Mouse (Mus musculus): Measurements from ENCODE around the gene Plxnd1.

Gene Plxnd1

GRCm38 (mm10) chr6:115977810-115978209, 17.0 kb downstream of the Plxnd1 start:
- DNase-seq, result no peak

- DNase-seq, result no peak
Measured at GRCm38 (mm10) chr6:115975606-115976005, 19.2 kb downstream of the Plxnd1 start.

DNA sequence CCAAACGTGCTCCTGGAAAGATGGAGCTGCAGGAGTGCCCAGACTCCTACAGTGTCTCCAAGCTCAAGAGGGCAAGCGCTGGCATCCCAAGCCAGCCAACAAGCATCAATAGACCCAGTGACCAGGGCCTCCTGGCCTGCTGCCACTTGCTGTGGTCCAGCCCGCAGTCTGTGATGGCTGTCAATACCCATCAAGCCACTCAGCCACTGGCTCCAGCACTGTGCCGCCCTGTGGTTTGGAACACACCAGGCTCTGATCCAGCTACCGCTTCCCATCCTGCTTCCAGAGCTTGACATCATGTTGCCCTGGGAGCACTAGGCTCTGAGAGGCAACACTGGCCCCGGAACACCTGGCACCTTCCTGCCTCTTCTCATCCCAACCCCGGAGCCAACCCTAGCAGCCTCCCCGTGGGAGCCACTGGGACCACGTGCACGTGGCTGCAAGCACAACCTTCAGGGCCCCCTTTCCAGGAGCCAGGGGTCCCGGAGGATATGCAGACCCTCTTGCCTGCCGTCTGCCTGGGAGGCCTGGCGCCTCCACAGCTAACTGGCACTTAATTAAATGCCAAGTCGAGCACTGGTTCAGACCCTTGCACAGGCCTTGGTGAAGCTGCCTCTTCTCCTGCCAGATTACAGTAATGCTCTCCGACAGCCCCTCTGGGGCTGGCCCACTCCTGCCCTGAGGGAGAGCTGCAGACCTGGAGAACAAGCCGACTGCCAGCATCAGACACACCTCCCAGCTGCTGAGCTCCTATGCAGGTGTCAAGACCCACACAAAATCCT, 20.7 kb downstream of the Plxnd1 start:
- DNase-seq, result no peak

- DNase-seq, result no peak
Measured at GRCm38 (mm10) chr6:115973139-115973875, 21.5 kb downstream of the Plxnd1 start.

- no peak for DNase-seq
Measured at GRCm38 (mm10) chr6:115972083-115972764, 22.6 kb downstream of the Plxnd1 start.

DNA sequence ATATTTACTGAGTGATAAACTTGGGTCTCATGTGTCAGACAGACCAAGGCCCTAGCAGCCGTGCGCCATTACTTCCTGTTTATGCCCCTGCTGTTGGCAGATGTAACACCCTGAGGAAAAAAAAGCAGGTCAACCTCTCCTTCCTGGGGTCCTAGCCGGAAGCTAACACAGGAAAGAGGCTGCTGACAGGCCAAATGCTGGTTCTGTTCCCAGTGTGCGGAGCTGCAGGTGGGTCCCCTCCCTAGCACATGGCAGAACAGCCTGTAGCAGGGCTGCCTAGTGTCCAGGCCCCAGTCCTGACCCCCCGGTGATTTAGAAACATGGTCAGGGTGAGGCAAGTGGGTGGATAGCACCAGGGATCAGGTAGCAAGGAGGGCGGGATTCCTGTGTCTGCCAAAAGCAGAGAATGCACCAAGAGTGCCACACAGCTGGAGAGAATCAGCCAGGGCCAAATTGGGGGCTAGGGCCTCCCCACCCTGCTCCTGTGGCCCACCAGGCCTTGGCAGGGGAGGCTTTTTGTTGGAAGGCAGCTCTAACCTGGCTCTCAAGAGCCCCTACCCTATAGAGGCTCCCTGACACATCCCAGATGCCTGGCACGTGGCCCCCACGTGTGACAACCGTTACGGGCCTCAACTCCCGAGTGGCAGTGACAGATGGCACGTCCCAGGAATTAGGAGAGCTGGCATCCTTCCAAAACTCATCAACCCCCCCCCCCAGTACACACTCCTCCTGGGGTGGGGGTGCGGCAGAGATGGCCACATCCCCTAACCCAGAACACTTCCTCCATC, 23.3 kb downstream of the Plxnd1 start:
- no peak for DNase-seq

GRCm38 (mm10) chr6:115969952-115970351, 24.9 kb downstream of the Plxnd1 start:
- no peak for DNase-seq

DNA sequence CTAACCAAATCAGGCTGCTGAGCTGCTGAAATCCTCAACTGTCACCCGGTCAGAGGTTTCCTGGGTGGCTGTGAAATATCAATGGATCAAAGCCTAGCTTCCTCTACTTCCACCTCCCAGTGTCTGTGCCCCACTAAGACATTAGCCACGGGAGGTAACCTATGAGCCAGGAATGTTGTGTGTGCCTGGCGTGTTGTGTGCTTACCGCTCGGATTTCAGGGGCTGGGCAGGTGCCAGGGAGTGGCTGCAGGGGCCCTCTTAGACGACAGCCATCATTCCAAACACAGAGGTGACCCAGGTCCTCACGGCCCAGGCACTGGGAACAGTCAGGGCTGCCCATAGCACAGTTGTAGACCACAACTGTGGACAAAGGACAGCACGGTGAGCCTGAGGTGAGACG, 25.7 kb downstream of the Plxnd1 start:
- no peak for DNase-seq

- no peak for DNase-seq
Measured at GRCm38 (mm10) chr6:115968700-115969099, 26.1 kb downstream of the Plxnd1 start.

DNA sequence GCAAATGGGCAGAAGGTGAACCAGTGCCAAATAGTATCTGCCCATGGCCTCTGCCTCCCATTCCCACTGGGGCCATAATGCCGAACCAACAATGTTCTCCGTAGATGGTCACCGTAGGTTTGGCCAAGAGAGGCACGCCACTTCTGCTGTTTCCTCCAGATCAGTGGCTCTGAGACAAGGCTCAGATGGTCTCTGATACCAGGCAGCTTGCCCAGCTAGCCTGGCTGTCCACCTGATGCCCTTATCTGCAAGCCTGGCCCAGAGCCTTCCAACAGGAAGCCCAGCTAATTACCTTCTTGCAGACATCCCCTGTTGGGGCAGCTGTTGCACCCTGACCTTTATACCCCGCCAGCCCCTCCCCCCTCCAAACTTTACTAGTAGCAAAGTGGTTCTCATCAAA, 26.7 kb downstream of the Plxnd1 start:
- DNase-seq, result no peak

GRCm38 (mm10) chr6:115967291-115967880, 27.4 kb downstream of the Plxnd1 start:
- DNase-seq, result no peak

DNA sequence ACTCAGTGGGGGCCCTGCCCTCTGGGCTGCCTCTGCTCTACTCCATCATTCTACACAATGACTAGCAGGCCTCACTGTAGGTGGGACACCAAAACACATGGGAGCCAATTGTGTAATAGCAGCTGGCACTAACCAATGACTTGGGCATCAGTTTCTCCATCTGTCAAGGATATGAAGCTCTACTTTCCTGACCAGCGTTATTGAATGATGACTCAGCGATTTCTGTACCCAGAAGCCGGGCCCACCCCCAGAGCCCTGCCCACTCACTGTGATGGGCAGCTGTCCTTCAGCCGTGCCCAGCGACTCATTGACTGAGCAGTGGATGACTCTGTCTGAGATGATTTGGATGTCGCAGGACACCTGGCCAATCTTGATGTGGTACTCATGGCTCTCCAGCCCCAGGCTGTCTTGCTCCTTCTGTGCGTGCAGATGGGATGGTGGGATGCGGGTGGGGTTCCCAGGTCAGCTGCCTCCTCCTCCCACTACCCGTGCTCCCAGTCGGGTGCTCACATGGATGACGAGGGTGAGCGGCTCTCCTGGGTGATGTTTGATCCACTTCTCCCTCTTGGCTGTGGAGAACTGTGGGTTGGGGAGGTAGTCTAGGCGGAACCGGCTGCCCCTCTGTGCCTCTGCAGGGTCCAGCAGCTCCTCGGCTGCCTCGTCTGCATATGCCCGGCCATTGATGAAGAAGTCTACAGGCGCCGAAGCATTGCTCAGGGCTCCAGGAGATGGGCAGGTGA, 28.4 kb downstream of the Plxnd1 start:
- DNase-seq, result no peak

DNA sequence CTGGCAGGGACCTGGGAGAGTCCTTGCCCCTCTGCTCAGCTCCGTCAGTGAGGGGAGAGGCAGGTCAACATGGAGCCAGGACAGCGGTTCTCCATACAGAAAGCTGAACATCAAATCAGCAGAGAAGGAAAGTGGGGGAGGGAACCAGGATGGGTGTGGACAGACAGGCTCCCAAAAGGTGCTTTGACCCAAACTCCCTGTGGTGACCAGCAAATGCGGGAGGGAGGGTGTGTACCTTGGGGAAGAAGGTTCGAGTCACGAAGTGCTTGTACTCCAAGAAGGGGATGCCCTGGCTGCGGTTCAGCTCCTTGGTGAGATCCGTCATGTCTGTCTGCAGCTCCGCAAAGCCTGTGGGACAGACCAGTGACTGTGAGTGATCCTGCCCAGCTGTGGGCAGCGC, 31.1 kb downstream of the Plxnd1 start:
- DNase-seq, result no peak

GRCm38 (mm10) chr6:115962439-115963085, 32.2 kb downstream of the Plxnd1 start:
- DNase-seq, result no peak

GRCm38 (mm10) chr6:115961743-115962142, 33.1 kb downstream of the Plxnd1 start:
- DNase-seq, result no peak

DNA sequence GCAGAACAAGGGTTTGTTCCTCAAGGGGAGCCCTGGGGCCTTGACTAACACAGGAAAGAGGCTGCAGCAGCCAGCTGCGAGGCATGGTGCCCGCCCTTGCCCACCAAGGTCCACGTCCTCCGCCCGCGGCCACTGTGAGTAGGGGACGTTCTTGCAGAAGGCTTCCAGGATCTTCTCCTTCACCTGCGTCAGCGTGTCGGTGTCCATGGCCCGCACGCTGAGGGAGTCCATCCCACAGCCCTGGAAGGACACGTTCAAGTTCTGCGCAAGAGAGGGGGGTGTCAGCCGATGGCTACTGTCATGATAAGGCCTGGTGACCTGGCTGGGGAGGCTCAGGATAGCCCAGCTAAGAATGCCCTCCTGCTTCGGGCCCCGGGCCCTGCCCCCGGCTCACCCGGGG, 34.5 kb downstream of the Plxnd1 start:
- no peak for DNase-seq

- DNase-seq, result peak; percentile 85
Measured at GRCm38 (mm10) chr6:115959151-115959691, 35.6 kb downstream of the Plxnd1 start.

- DNase-seq, result no peak
Measured at GRCm38 (mm10) chr6:115958445-115958844, 36.4 kb downstream of the Plxnd1 start.

DNA sequence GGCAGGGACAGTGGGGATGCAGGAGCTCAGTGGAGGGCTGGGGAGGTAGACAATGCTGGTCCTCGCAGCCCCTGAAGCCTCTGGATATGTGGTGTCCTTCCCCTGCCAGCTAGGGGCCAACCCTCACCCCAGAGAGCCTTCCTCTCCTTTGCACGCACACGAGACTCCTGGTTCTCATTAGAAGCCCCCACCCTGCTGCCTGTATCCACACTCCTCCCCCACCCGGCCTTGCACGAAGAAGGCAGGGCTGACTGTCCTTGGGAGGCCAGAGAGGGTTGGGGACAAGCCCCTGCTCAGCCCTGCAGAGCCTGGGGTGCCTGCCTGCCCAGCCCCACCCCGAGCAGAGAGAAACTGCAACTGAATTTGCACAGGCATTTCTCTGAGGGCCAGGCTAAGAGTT, 37.1 kb downstream of the Plxnd1 start:
- DNase-seq, result no peak

GRCm38 (mm10) chr6:115956922-115957601, 37.7 kb downstream of the Plxnd1 start:
- DNase-seq, result peak; percentile 84

Measured in kidney, postnatal 10 days (tissue).